Comparison of ENCODE assay signal across 9 mouse cellular contexts in genomic region chr8:94528245-94528644, GRCm38 (mm10). TPM values are rescaled to one million over a fixed set of nuclear protein-coding genes. Genes with fewer than 3 reads are reported as not detected.
DNase-seq lines count a peak whose midpoint lies in the region; ATAC-seq and TF ChIP-seq lines count a peak whose summit lies in the region.
"Had no signal": no experiment of that assay in that cellular context is flagged by ENCODE, and none has a peak within 500 bp of the region (broad histone marks: within the 10 kb centered on the region; RNA-seq: fewer than 3 reads in every experiment).

No protein-coding gene starts in this region.

- H3K4me3 ChIP-seq in hindbrain, embryonic 14.5 days (replicated peaks; ENCODE audit: low read length): no peak overlapping the region
- H3K4me3 ChIP-seq in hindbrain, embryonic 16.5 days (ENCODE audit: low read length): no peak overlapping the region
- no peak overlapping the region for H3K4me3 ChIP-seq in forebrain, postnatal 0 days (ENCODE audit: low read depth, low read length)
- H3K4me3 ChIP-seq in midbrain, embryonic 14.5 days (replicated peaks; ENCODE audit: low read depth, low read length): no peak overlapping the region
- H3K4me3 ChIP-seq: midbrain, embryonic 12.5 days had no signal

- no peaks in the 10 kb centered on the region for H3K36me3 ChIP-seq in hindbrain, embryonic 14.5 days (replicated peaks; ENCODE audit: control insufficient read depth, insufficient read depth)
- no peaks in the 10 kb centered on the region for H3K36me3 ChIP-seq in hindbrain, embryonic 16.5 days (ENCODE audit: control insufficient read depth, insufficient read depth, low read length)
- H3K36me3 ChIP-seq in forebrain, postnatal 0 days (ENCODE audit: insufficient read depth): no peaks in the 10 kb centered on the region
- H3K36me3 ChIP-seq in midbrain, embryonic 14.5 days (ENCODE audit: control insufficient read depth, insufficient read depth, low read length): no peaks in the 10 kb centered on the region
- H3K36me3 ChIP-seq: midbrain, embryonic 12.5 days had no signal

- peaks cover 13% of the 10 kb centered on the region for H3K27me3 ChIP-seq in hindbrain, embryonic 14.5 days (ENCODE audit: control insufficient read depth, insufficient read depth, low read length)
- peaks cover 3% of the 10 kb centered on the region; the same call in 1 of the 2 replicates for H3K27me3 ChIP-seq in hindbrain, embryonic 16.5 days (replicated peaks; ENCODE audit: control insufficient read depth, insufficient read depth, low read length)
- no peaks in the 10 kb centered on the region for H3K27me3 ChIP-seq in forebrain, postnatal 0 days (ENCODE audit: insufficient read depth, low read length)
- peaks cover 16% of the 10 kb centered on the region for H3K27me3 ChIP-seq in midbrain, embryonic 14.5 days (ENCODE audit: control insufficient read depth, insufficient read depth, low read length)

- DNase-seq in hindbrain, embryonic 14.5 days (ENCODE audit: low spot score): peak; percentile 72
- DNase-seq in CD8-positive naive resting alpha-beta T cell, adult 2 months (ENCODE audit: low read depth in 2 of 2, low spot score in 2 of 2): peak; percentile 31 to 51
- peak; percentile 57 to 76 for DNase-seq in adrenal gland, postnatal 36 days
- peak; percentile 77 for DNase-seq in forebrain, postnatal 0 days
- DNase-seq in layer of hippocampus, adult 9-10 months (ENCODE audit: low spot score): peak; percentile 39
- DNase-seq in midbrain, embryonic 14.5 days: peak; percentile 78
- DNase-seq in yolk sac, embryonic 10.5 days (ENCODE audit: low spot score): no peak

- no peaks in the 10 kb centered on the region for H3K9me3 ChIP-seq in hindbrain, embryonic 14.5 days (ENCODE audit: control insufficient read depth, low read length)
- no peaks in the 10 kb centered on the region for H3K9me3 ChIP-seq in hindbrain, embryonic 16.5 days (ENCODE audit: control insufficient read depth, low read length)
- H3K9me3 ChIP-seq in forebrain, postnatal 0 days (ENCODE audit: low read length): no peaks in the 10 kb centered on the region
- no peaks in the 10 kb centered on the region for H3K9me3 ChIP-seq in midbrain, embryonic 14.5 days (ENCODE audit: control insufficient read depth, low read length)
- H3K9me3 ChIP-seq: midbrain, embryonic 12.5 days had no signal

- H3K9ac ChIP-seq in hindbrain, embryonic 14.5 days: no peak overlapping the region
- no peak overlapping the region for H3K9ac ChIP-seq in hindbrain, embryonic 16.5 days (ENCODE audit: low read depth, low read length)
- H3K9ac ChIP-seq in forebrain, postnatal 0 days: no peak overlapping the region
- H3K9ac ChIP-seq in midbrain, embryonic 14.5 days (replicated peaks; ENCODE audit: low read length): no peak overlapping the region
- H3K9ac ChIP-seq: midbrain, embryonic 12.5 days had no signal

- peak; percentile 93 for TF ChIP-seq CTCF in forebrain, postnatal 0 days (IDR thresholded peaks at IDR 0.05; ENCODE audit: low read depth)

- H3K4me2 ChIP-seq in hindbrain, embryonic 14.5 days (replicated peaks): no peak overlapping the region
- no peak overlapping the region for H3K4me2 ChIP-seq in hindbrain, embryonic 16.5 days (ENCODE audit: low read length)
- H3K4me2 ChIP-seq in forebrain, postnatal 0 days (ENCODE audit: low read depth): no peak overlapping the region
- H3K4me2 ChIP-seq in midbrain, embryonic 14.5 days (ENCODE audit: low read length): no peak overlapping the region
- H3K4me2 ChIP-seq: midbrain, embryonic 12.5 days had no signal

- ATAC-seq in hindbrain, embryonic 14.5 days (ENCODE audit: low FRiP score): no peak
- no peak for ATAC-seq in hindbrain, embryonic 16.5 days
- 0 out of 2 replicates have a peak, but pooled peaks have one; percentile 21 for ATAC-seq in forebrain, postnatal 0 days
- ATAC-seq in midbrain, embryonic 14.5 days (ENCODE audit: low FRiP score, low TSS enrichment): 0 out of 2 replicates have a peak, but pooled peaks have one; percentile 13

- 36% methylated on average over 4 of the region's 4 CpGs for WGBS in hindbrain, embryonic 14.5 days
- WGBS in hindbrain, embryonic 16.5 days: 41% methylated on average over 4 of the region's 4 CpGs
- WGBS in forebrain, postnatal 0 days: 43% methylated on average over 4 of the region's 4 CpGs
- 30% methylated on average over 4 of the region's 4 CpGs for WGBS in midbrain, embryonic 14.5 days

- H3K27ac ChIP-seq in hindbrain, embryonic 14.5 days: no peak overlapping the region
- H3K27ac ChIP-seq in hindbrain, embryonic 16.5 days (ENCODE audit: low read depth, low read length): no peak overlapping the region
- no peak overlapping the region for H3K27ac ChIP-seq in forebrain, postnatal 0 days (ENCODE audit: low read depth, low read length)
- no peak overlapping the region for H3K27ac ChIP-seq in midbrain, embryonic 14.5 days (replicated peaks; ENCODE audit: low read depth, low read length)
- H3K27ac ChIP-seq: midbrain, embryonic 12.5 days had no signal

- H3K4me1 ChIP-seq in hindbrain, embryonic 14.5 days (replicated peaks; ENCODE audit: control insufficient read depth, insufficient read depth, low read length): peaks cover 14% of the 10 kb centered on the region
- peaks cover 7% of the 10 kb centered on the region for H3K4me1 ChIP-seq in hindbrain, embryonic 16.5 days (ENCODE audit: control insufficient read depth, insufficient read depth, low read depth, low read length)
- H3K4me1 ChIP-seq in forebrain, postnatal 0 days (ENCODE audit: insufficient read depth): no peaks in the 10 kb centered on the region
- peaks cover 9% of the 10 kb centered on the region; the same call in 1 of the 2 replicates for H3K4me1 ChIP-seq in midbrain, embryonic 14.5 days (ENCODE audit: control insufficient read depth, insufficient read depth, low read length)

RNA-seq across cellular contexts. Expression of gene Cpne2, which starts 4.5 kb away (rescaled TPM):
- polyA plus RNA-seq in hindbrain, embryonic 14.5 days (2014; fragmentation: Nextera tagmentation; extraction: Ambion mirVana): 21.6 and 21.8 TPM in 2 replicates
- polyA plus RNA-seq in hindbrain, embryonic 16.5 days (2015; fragmentation: Nextera tagmentation; extraction: Ambion mirVana): 22.7 and 23.5 TPM in 2 replicates
- total RNA-seq in adrenal gland, postnatal 36 days (2021): 10 to 100 TPM; 12.9 to 18.3 TPM
- 49.2 and 68.8 TPM in 2 replicates for total RNA-seq in forebrain, postnatal 0 days (2014; rRNA removed)
- polyA plus RNA-seq in forebrain, postnatal 0 days (2015; fragmentation: Nextera tagmentation; extraction: Ambion mirVana): 41.6 and 58.3 TPM in 2 replicates
- polyA plus RNA-seq in midbrain, embryonic 14.5 days (2014; fragmentation: Nextera tagmentation; extraction: Ambion mirVana): 11.5 and 14.1 TPM in 2 replicates

Comparison
In these comparisons a context has a peak if more than half of its experiments do, and no peak if none do; other contexts are left out.
1. ATAC-seq: peak in forebrain, postnatal 0 days (single experiment) and midbrain, embryonic 14.5 days (single experiment); none in hindbrain, embryonic 14.5 days (single experiment) and hindbrain, embryonic 16.5 days (single experiment).